Mouse (Mus musculus) embryonic facial prominence, embryonic 15.5 days (tissue): Measurements from ENCODE around the gene Slc4a2. TPM values are rescaled to one million over a fixed set of nuclear protein-coding genes. Genes with fewer than 3 reads are reported as not detected.
A peak's percentile ranks its signal among the peaks of the same experiment; 100 is the strongest.

ENCODE experiments used
- ATAC-seq: fragments of 200-750 bp; cut with Nextera tagmentation; 2 replicates; pipeline ENCODE4 v1.8.0; 2017; ENCODE audit warnings: low read depth, moderate TSS enrichment; ENCODE audit not compliant: insufficient number of reproducible peaks, low FRiP score, low TSS enrichment
- H3K27ac ChIP-seq: fragments of 300-500 bp; sonication (generic); replicated peaks from 2 replicates; pipeline ENCODE4 v1.5.1; 2015; ENCODE audit warnings: mild to moderate bottlenecking, inconsistent platforms
- H3K27me3 ChIP-seq: fragments of 300-500 bp; sonication (generic); 2 replicates; pipeline ENCODE4 v1.6.1; 2015; ENCODE audit warnings: inconsistent platforms
- H3K36me3 ChIP-seq: fragments of 300-500 bp; sonication (generic); 2 replicates; pipeline ENCODE4 v1.6.1; 2015; ENCODE audit warnings: mild to moderate bottlenecking, inconsistent platforms
- H3K4me1 ChIP-seq: fragments of 300-500 bp; sonication (generic); 2 replicates; pipeline ENCODE4 v1.6.1; 2015; ENCODE audit warnings: inconsistent platforms
- H3K4me2 ChIP-seq: fragments of 300-500 bp; sonication (generic); replicated peaks from 2 replicates; pipeline ENCODE4 v1.6.1; 2015; ENCODE audit warnings: mild to moderate bottlenecking, inconsistent platforms
- H3K4me3 ChIP-seq: fragments of 300-500 bp; sonication (generic); replicated peaks from 2 replicates; pipeline ENCODE4 v1.5.1; 2015; ENCODE audit warnings: mild to moderate bottlenecking, inconsistent platforms
- H3K9ac ChIP-seq: fragments of 300-500 bp; sonication (generic); 2 replicates; pipeline ENCODE4 v1.6.1; 2015; ENCODE audit warnings: inconsistent platforms
- H3K9me3 ChIP-seq: fragments of 300-500 bp; sonication (generic); replicated peaks from 2 replicates; pipeline ENCODE4 v1.6.1; 2016; ENCODE audit warnings: inconsistent platforms
- WGBS: fragments of 180-500 bp; shearing (Covaris S2); methylation state at CpG from one replicate; pipeline ENCODE4 v1.1.7; 2015; 5-methylcytosine and 5-hydroxymethylcytosine counted together
- polyA plus RNA-seq: library from polyadenylated mRNA; unstranded; fragments of >200 nt; fragmentation: Nextera tagmentation; extraction: Ambion mirVana; gene quantifications from 2 replicates; pipeline ENCODE4 v1.2.1, GENCODE M21; 2015

Slc4a2 gene
- polyA plus RNA-seq, 1 experiment from 2014 or later, result 38.9 TPM

DNA sequence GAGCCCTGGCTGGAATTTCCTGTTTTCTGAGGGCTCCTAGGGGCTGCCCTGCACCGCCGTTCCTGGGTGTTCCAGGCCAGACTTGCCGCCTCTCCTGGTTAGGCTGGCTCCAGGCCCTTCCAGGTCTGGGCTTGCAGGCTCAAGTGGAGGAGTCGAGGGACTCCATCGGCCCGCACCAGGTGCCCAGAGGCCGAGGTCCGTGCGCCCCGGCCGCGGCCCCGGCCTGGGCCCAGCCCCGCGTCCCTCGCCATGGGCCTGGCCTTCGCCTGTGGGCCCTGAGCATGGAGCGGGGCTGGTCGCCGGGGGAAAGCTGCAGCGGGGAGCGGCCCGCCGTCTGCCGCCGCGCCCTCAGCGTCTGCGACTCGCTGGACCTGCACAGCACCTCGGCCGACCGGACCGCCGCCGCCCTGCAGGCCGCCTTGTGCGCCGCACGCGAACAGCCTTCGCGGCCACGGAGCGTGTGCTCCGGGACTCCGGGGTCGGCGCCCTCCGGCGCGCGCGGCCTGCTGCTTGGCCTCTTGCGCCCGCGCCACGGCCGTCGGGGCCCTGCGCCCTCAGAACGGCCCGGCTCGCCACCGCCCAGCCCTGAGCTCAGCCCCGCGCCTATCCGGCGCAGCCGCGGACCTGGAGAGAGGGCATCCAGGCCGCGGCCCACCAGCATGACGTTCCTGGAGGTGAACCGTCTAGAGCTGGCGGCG lies 50.5 kb downstream of the Slc4a2 start:
- H3K27me3 ChIP-seq, result peaks cover 13% of the 10 kb centered on the region
- H3K27ac ChIP-seq, result peak overlapping the region; percentile 85
- H3K9me3 ChIP-seq, result no peaks in the 10 kb centered on the region
- WGBS, result 6% methylated on average over 77 of the region's 77 CpGs
- H3K9ac ChIP-seq, result peak overlapping the region; percentile 48
- peak overlapping the region; percentile 51 for H3K4me3 ChIP-seq
- H3K4me1 ChIP-seq, result peaks cover 67% of the 10 kb centered on the region
- ATAC-seq, result no peak
- peaks cover 28% of the 10 kb centered on the region for H3K36me3 ChIP-seq
- peak overlapping the region; percentile 71 for H3K4me2 ChIP-seq

DNA sequence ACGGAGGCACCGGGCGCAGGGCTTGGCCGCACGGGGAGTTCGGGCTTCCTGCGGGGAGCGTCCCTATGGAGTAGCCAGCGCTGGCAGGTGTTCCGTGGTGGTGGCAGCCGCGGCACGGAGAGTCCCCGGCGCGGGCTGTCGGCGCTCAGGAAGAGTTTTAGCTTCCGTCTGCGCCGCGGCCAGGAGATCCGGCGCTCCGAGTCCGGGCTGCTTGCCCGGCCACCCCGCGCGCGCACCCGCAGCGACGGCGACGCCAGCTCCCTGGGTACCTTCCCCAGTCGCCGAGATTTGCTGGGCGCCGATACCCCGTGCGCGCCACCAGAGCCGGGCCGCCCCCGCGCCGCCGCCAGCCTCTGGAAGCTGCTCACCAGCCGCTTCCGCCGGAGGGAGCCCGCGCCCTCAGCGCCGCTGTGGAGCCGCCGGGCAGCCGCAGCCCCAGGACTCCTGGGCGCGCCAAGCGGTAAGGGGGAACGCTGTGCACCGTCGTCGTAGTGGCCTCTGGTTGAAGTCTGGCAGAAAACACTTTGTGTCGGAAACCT lies 51.2 kb downstream of the Slc4a2 start:
- Histone ChIP-seq H3K36me3 (peaks cover 34% of the 10 kb centered on the region), H3K4me3 (peak overlapping the region; percentile 51), H3K27me3 (peaks cover 13% of the 10 kb centered on the region), H3K27ac (peak overlapping the region; percentile 85), H3K4me2 (peak overlapping the region; percentile 71), H3K4me1 (peaks cover 61% of the 10 kb centered on the region), H3K9ac (peak overlapping the region; percentile 48), H3K9me3 (no peaks in the 10 kb centered on the region)
- 8% methylated on average over 67 of the region's 67 CpGs for WGBS
- no peak for ATAC-seq

DNA sequence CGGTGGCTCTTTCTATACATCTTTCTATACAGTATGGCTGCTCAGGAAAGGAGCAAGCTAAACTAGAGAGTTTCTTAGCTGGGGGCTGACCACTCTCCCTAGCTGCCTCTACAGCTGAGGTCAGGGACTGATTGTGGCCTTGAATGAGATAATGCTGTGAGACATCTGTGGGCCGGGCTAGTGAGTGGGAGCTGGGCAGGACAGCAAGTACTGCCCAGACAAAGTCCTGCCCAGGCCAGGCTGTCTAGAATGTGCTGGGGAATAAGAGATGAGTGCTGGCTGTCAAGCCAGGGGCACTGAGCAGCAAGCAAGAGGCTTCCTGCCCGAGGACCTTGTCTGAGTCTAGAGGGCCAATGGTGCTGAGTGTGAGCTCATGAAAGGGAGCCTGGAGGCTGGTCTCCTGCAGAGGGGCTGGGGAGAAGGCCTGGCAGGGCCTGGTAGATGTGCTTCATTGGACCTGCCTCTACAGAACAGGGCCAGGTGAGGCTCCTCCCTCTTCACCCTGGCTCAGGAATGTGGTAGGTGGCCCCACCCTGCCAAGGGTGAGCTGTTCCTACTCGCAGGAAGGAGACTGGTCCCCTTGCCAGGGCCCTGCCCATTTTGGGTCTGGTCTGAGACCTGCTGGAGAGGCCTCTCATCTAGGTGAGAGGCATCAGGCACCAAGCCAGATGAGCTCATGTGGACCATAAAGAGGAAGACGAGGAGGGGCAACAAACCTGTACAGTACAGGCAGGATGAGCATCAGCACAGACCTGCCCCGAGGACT lies 52.0 kb downstream of the Slc4a2 start:
- no peak overlapping the region for H3K27ac ChIP-seq
- ATAC-seq, result peak; percentile 30; the same call in 1 of the 2 replicates

DNA sequence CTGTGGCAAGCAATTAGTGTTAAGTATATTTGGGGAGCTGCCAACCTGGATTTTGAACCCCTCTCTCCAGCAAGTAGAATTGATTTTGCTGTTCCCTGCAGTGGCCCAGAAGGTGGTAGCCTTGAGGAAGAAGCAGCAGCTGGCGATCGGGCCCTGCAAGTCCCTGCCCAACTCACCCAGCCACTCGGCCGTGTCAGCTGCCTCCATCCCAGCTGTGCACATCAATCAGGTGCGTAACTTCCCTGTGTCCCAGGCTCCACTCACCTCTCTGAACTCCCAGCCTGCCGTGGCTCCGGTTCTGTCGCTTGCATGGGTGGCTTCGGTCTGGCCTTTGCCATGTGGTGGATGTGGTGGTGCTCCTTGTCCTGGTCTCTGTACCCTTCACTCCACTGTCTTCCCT lies 54.3 kb downstream of the Slc4a2 start:
- H3K36me3 ChIP-seq, result peaks cover 61% of the 10 kb centered on the region
- H3K27ac ChIP-seq, result no peak overlapping the region
- no peaks in the 10 kb centered on the region for H3K9me3 ChIP-seq
- peaks cover 13% of the 10 kb centered on the region for H3K27me3 ChIP-seq
- 85% methylated on average over 9 of the region's 9 CpGs for WGBS
- peaks cover 47% of the 10 kb centered on the region for H3K4me1 ChIP-seq
- no peak overlapping the region for H3K4me2 ChIP-seq
- no peak overlapping the region for H3K4me3 ChIP-seq
- no peak for ATAC-seq
- H3K9ac ChIP-seq, result no peak overlapping the region

More for the DNA sequence above, 52.0 kb downstream of the Slc4a2 start:
- Histone ChIP-seq H3K4me2 (peak overlapping the region; percentile 71), H3K27me3 (peaks cover 13% of the 10 kb centered on the region), H3K9ac (no peak overlapping the region), H3K36me3 (peaks cover 43% of the 10 kb centered on the region), H3K4me1 (peaks cover 55% of the 10 kb centered on the region), H3K4me3 (peak overlapping the region; percentile 51), H3K9me3 (no peaks in the 10 kb centered on the region)
- 57% methylated on average over 6 of the region's 6 CpGs for WGBS

DNA sequence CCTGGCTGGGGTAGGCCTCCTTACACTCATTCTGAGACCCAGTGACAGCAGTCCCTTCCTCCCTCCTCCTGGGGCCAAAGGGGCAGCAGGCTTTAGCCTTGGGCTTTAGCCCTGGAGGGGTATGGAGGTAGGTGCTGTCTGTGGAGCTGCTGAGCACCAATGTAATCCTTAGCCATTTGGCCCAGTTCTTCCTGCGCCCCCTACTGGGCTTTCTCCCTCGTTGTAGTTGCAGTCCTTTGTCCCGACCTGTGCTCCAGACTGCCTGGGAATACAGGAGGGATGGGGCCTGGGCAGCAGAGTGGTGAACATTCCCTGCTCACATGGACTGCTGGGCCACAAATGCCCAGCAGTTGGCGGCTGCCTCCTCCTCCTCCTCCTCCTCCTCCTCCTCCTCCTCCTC lies 58.0 kb downstream of the Slc4a2 start:
- peaks cover 13% of the 10 kb centered on the region; the same call in 1 of the 2 replicates for H3K4me1 ChIP-seq
- peaks cover 79% of the 10 kb centered on the region for H3K36me3 ChIP-seq
- H3K9ac ChIP-seq, result no peak overlapping the region
- 4% methylated on average over 3 of the region's 4 CpGs for WGBS
- peak; percentile 6; the same call in 1 of the 2 replicates for ATAC-seq
- H3K4me2 ChIP-seq, result no peak overlapping the region
- H3K27me3 ChIP-seq, result no peaks in the 10 kb centered on the region
- H3K4me3 ChIP-seq, result no peak overlapping the region
- no peaks in the 10 kb centered on the region for H3K9me3 ChIP-seq
- H3K27ac ChIP-seq, result no peak overlapping the region

DNA sequence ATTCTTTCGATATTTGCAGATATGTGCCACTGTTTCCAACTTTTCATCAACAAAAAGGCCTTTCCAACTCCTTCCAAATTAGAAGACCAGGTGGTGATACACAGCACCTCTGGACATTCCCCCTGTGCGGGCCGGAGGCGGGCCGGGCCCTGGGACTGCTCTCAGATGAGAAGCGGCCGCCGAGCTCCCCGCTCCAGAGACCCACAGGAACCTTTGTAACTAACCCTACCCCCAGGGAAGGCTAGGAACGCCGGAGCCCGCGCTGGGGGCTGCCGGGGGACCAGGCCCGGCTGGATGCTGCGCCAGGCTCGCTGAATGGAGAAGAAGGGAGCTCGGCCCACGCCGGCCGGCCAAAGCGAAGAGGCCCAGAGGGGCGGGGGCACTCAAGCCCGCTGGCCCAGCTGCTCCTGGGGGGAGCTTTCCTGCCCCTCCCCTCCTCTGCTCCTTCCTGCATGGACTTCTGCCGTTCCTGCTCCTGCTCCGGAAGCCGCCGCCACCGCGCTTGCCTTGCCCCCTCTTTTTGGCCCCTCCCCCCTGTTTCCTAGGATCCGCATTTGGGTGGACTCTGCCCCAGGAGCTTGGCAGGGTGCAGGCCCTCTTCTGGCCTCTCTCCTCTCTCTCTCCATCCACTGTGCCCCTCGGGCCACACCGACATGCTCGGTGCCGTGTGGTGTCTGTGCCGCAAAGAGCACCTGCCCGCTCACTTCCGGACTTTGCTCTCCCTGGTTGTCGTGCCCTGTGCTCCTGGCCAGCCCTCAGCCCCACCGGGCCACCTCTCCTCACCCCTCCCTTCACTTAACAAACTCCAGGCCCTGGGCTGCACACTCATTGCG lies 58.8 kb downstream of the Slc4a2 start:
- Histone ChIP-seq H3K27me3 (no peaks in the 10 kb centered on the region), H3K4me2 (no peak overlapping the region), H3K9ac (no peak overlapping the region), H3K4me1 (peaks cover 10% of the 10 kb centered on the region; the same call in 1 of the 2 replicates), H3K36me3 (peaks cover 80% of the 10 kb centered on the region), H3K4me3 (no peak overlapping the region), H3K9me3 (no peaks in the 10 kb centered on the region), H3K27ac (no peak overlapping the region)
- no peak for ATAC-seq
- WGBS, result 55% methylated on average over 41 of the region's 41 CpGs

DNA sequence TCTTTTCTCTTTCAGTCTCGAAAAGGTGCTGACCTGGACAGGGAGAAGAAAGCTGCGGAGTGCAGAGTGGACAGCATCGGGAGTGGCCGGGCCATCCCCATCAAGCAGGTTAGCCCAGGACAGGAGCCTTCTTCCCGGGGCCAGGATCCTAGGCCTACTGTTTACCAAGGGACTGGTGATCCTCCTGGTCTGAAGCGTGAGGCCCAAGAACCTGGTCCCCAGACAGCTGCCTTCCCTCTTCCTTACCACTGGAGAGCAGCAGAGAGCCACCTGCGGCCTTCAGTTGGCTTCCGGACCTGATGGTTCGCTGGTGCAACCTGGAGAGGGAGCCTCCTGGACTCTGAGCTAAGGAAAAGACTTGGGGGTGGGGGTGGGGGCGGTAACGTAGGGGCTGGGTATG lies 59.7 kb downstream of the Slc4a2 start:
- H3K9me3 ChIP-seq, result no peaks in the 10 kb centered on the region
- H3K4me3 ChIP-seq, result no peak overlapping the region
- H3K4me2 ChIP-seq, result no peak overlapping the region
- ATAC-seq, result no peak
- peaks cover 80% of the 10 kb centered on the region for H3K36me3 ChIP-seq
- no peak overlapping the region for H3K9ac ChIP-seq
- no peaks in the 10 kb centered on the region for H3K27me3 ChIP-seq
- 34% methylated on average over 11 of the region's 11 CpGs for WGBS
- H3K4me1 ChIP-seq, result peaks cover 10% of the 10 kb centered on the region; the same call in 1 of the 2 replicates
- no peak overlapping the region for H3K27ac ChIP-seq

DNA sequence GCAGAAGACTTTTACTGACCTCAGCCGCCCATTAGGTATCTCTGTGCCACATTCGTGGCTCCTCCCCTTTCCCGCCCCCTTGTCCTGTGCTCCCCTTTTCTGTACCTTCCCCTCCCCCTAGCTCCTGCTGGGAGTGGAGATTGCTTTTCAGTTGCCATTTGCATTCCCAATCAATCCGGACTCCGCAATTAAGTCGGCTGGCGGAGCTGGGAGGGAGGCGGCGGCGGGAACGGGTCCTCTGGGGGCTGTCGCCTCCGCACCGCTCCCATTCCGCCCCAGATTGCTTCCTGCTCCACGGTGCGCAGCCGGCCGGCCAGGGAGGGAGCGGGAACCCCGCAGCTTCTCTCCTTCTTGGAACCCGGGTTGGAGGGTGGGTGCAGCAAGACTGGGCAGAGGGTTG lies 61.3 kb downstream of the Slc4a2 start:
- no peak overlapping the region for H3K4me3 ChIP-seq

DNA sequence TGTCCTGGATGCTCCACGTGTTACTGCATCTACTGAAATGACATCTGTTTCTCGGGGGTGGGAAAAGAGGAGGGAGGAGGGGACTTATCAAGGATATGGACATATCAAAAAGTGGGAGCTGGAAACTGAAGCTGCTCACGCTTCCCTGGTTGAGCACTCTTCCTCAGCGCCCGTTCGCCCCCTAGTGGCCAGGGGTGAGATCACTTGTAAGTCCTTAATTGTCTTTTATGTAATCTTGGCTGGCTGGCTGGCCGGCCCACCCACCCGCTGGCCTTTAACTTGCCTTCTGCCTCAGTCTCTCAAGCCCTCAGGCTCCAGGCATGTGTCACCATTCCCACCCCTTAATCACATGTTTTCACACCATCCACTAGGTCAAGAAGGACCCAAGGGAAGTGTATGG lies 62.5 kb downstream of the Slc4a2 start:
- under 1% methylated on average over 8 of the region's 8 CpGs for WGBS
- ATAC-seq, result no peak
- H3K4me1 ChIP-seq, result peaks cover 10% of the 10 kb centered on the region; the same call in 1 of the 2 replicates
- H3K4me3 ChIP-seq, result no peak overlapping the region
- no peaks in the 10 kb centered on the region for H3K9me3 ChIP-seq
- no peaks in the 10 kb centered on the region for H3K27me3 ChIP-seq
- peaks cover 78% of the 10 kb centered on the region for H3K36me3 ChIP-seq
- no peak overlapping the region for H3K9ac ChIP-seq
- no peak overlapping the region for H3K27ac ChIP-seq
- no peak overlapping the region for H3K4me2 ChIP-seq

More for the DNA sequence above, 61.3 kb downstream of the Slc4a2 start:
- H3K9ac ChIP-seq, result no peak overlapping the region
- no peak for ATAC-seq
- H3K4me2 ChIP-seq, result no peak overlapping the region
- H3K36me3 ChIP-seq, result peaks cover 78% of the 10 kb centered on the region
- peaks cover 10% of the 10 kb centered on the region; the same call in 1 of the 2 replicates for H3K4me1 ChIP-seq
- no peak overlapping the region for H3K27ac ChIP-seq
- 44% methylated on average over 22 of the region's 22 CpGs for WGBS
- no peaks in the 10 kb centered on the region for H3K9me3 ChIP-seq
- H3K27me3 ChIP-seq, result no peaks in the 10 kb centered on the region

DNA sequence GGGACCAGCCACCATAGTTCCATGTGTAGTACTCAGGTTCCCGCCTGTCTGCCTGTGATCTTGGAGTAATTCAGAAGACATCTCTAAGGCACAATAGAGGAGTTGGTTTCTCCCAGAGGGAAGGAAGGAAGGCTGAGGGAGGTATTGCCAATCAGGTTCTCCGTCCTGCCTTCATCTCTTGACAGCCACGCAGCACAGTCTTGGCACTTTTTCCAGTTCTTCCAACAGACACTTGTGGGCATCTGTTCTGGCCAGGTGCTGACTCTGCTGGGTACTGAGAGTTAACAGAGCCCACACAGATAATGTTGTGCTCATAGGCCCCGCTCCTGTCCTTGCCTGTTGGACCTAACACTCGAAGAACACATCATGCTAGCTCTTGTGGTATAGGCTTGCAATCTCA lies 63.1 kb downstream of the Slc4a2 start:
- no peak overlapping the region for H3K27ac ChIP-seq
- 82% methylated on average over 5 of the region's 5 CpGs for WGBS
- peaks cover 10% of the 10 kb centered on the region; the same call in 1 of the 2 replicates for H3K4me1 ChIP-seq
- H3K9ac ChIP-seq, result no peak overlapping the region
- H3K4me2 ChIP-seq, result no peak overlapping the region
- no peaks in the 10 kb centered on the region for H3K27me3 ChIP-seq
- ATAC-seq, result no peak
- H3K9me3 ChIP-seq, result no peaks in the 10 kb centered on the region
- H3K36me3 ChIP-seq, result peaks cover 79% of the 10 kb centered on the region
- no peak overlapping the region for H3K4me3 ChIP-seq
